Mouse (Mus musculus): ENCODE data around the gene Kcnip1.

The Kcnip1 gene

DNA sequence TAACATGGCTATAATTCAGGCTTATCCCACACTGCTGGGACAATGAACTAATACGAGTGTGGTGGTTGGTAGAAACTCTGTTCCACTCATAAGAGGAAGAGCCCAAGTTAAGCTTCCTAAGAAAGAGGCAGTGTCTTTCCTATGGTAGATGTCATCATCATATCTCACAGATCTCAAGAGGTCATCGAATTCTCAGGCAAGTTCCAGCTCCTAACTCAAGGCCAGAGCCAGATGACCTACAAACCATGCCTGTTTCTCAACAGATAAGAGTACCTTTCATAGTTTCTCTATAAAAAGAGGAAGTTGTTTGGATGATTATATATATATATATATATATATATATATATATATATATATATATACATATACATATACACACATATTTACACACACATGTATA is 6.4 kb downstream of the Kcnip1 start:
- no peak for DNase-seq (ENCODE audit: low spot score)

DNA sequence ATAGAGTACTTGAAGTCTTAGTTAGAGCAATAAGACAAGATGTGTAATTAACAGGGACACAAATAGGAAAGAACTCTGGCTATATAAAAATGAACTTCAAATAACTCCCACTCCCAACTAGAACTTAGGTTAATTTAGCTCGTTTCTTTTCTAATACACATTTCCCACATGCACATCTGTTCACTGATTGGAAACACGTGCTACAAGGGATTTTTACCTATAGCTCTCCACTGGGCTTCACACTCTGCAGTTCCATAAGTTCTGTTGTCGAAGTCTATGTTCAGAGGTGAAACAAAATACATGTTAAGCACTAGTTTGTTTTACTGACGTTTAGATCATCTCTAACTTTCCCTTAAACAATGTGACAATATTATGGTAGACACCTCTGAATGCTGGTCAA is 12.8 kb downstream of the Kcnip1 start:
- DNase-seq (ENCODE audit: low spot score): no peak

DNA sequence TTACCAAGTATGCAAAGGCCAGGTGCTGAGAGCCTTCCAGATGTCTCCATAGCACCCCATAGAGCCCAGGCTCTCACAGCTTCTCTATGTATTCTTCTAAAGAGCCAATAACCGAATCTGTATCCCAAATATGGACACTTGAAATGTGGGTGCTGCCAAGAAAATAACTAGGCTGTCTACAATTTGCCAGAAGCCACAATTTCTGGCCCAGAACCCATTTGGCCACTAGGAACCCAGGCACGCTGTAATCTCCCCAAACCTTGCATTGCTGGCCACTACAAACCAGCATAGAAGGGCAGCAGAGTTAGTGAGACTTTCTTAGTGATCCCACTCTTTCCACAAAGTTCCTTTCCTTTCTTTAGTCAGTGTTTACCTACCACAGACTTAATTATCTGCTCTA is 17.8 kb downstream of the Kcnip1 start:
- DNase-seq (ENCODE audit: low spot score): no peak

DNA sequence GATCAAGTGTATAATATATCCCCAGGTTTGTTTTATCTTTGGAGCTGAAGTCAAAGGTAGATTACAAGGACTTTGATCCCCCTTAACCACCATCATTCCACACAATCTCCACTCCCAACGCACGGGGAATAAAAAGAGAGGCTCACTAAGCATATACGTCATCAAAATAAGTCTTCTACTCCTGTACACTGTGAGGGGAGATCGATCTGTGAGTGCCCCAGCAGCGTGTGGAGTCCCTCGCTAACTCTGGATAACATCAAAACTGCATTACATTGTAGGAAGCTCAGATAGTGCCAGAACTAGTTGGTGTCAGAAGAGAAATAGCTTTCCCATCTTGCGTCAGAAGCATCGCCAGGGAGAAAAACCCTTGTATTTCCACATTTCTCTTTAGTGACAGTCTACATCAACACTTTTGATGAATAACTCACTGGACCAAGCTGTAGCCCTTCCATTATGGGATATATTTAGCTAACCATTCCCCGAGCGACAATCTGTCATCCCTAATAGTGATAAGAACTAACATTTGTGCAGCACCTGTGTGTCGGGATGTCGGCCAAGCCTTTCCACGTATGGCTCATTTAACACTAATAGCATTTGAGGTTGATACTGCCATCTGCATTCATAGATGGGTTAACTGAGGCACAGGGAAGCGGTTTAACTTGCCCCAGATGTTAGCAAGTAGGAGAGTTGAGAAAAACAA is 18.5 kb downstream of the Kcnip1 start:
- DNase-seq (ENCODE audit: low spot score): no peak

DNA sequence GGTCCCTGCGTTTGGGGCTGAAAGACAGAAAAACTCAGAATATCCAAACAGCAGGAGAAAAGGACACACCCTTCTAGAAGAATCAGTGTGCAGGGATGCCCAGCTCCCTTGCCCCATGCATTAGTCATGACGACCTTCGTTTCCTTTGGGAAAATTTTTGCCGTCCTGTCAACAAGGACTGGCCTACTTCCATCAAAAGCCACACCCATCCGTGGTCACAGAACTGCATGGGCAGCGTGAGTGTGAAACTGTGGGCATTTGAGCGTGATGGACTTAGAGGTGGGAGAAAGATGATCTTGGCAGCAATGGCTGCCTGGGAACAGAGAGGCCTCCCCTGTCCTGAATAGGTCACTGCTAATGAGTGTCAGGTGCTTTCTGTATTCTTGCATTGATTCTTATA is 20.8 kb downstream of the Kcnip1 start:
- DNase-seq (ENCODE audit: low spot score): no peak

DNA sequence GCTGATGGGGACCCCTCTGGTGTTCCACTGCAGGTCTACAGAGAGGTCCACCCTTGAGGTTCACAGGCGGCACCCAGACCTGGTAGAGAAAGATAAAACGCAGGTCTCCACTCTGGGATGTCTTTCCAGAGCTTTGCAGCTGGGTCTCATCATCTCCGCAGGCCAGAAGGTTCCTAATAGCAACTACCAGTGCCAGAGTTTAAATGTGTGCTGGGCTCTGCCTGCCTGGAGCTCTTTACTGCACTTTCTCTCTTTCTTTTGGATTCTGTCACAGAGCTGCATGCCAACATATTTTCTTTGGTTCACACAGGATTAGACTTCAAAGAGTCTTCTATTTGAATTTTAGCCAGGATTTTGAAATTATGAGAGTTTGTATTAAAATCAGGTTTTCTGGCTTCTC is 23.8 kb downstream of the Kcnip1 start:
- no peak for DNase-seq (ENCODE audit: low spot score)

DNA sequence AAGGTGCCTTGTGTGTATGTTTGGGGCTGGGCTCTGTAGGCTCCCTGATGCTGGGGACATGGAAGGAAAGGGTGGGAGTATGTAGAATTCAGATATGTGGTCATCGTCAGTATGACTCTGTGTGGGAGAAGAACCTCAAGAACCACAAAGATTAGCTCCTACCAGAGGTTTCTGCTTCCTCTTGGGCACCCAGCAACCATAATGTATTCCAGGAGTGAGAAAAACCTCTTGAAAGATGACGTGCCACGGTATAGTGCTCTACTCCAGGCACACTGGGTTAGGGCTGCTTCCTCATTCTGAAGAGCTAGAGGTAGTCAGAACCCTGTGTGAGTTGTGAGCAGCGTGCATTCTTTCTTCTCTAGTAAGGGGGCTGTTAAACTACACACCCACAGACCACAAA is 25.2 kb downstream of the Kcnip1 start:
- no peak for DNase-seq (ENCODE audit: low spot score)

DNA sequence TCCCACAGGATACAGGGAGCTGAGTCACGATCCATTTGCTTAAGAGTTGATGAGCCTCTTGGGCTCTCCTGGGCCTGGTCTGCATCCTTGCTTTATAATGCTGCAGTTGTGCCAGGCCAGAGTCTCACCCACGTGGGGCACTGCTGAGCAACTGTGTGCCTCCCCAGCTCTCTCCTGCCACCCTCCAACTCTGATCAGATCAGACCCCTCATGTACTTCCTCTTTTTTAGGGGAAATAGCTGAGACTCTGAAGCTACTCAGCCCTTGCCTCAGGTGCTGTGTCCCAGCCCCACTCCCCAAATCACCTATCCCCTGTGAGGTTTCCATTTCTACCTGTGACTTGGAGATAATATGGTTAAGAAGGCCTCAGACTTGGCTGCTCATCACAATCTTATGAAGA is 27.6 kb downstream of the Kcnip1 start:
- no peak for DNase-seq (ENCODE audit: low spot score)

DNA sequence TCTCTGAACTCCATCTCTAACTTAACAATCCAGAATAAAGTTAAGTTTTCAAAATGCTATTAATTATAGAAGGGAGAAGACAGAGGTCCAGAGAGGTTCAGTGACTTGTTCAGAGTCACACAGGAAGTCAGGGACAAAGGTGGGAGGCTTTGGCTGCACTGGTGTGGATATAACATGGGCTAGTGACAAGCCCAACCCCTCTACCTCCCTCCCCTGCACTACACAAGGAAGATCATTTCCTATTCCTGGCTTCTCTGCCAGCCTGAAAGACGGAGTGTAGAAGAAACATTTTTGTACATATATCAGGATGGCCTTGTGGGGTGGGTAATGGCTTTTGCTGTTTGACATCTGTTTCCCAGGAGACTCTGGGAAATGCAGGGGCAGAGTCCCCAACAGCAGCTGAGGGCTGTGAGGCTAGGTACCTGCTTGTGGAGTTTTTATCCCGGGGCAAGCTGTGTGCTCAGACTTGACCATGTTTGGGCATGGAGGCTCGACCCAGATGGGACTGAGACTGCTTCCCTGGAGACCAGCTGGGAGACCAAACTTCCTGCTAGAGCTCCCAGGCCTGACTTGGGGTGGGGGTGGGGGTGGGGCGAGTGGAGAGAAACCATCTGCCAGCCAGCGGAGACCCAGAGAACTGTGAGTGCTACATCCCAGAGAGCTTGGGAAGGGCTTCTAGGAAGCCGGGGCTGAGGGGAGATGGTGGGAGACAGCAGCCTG is 30.1 kb downstream of the Kcnip1 start, which contains the start of gene Kcnmb1:
TSS of gene Kcnmb1 (plus strand) at position 326 of the 720 bp plus-strand sequence.
- no peak for DNase-seq (ENCODE audit: low spot score)

DNA sequence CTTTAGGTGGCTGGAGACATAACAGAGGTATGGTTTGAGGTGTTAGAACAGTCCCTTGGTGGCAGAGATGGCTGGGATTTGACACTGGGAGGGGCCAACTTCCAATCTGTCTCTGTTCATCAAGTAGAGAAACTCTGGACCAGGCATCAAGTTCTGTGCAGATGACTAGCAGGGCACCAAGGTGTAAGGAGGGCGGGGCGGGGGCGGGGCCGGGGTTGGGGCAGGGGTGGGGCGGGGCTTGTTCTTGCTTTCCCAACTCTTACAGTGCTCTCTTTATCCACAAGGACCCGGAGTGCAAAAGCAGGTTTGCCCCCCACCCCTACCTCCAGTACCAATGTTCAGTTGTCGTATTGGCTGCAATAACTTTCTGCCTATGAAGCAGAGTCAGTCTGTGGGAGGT is 30.8 kb downstream of the Kcnip1 start:
- DNase-seq (ENCODE audit: low spot score): no peak

DNA sequence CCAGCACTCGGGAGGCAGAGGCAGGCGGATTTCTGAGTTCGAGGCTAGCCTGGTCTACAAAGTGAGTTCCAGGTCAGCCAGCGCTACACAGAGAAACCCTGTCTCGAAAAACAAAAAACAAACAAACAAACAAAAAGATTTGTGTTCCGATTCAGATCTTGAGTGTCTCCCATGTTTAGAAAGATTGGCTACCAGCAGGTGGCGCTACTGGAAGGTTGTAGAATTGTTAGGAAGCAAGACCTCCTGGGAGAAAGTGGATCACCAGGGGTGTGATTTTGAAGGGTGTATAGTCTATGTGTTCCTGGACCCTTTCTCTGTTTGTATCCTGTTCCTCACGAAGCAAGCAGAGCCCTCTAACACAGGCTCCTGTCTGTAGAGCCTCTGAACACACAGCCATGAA is 34.2 kb downstream of the Kcnip1 start:
- DNase-seq (ENCODE audit: low spot score): no peak

DNA sequence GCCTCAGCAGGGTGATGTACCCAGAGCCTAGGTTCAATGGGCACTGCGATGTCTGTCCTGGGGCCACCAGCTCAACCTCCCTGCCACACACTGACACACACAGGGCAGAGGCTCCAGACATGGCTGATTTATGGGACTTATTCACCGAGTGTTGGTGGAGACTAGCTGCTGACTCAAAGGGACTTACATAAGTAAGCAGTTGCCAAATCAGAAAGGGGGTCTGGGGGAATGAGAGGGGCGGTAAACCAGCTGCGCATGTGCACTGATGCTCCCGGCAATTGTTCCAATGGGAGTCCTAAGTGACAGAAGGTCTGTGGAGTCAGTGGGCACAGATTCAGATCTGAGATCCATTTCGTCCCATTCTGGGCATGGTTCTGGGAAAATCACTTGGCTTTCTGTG is 35.4 kb downstream of the Kcnip1 start:
- DNase-seq (ENCODE audit: low spot score): no peak

DNA sequence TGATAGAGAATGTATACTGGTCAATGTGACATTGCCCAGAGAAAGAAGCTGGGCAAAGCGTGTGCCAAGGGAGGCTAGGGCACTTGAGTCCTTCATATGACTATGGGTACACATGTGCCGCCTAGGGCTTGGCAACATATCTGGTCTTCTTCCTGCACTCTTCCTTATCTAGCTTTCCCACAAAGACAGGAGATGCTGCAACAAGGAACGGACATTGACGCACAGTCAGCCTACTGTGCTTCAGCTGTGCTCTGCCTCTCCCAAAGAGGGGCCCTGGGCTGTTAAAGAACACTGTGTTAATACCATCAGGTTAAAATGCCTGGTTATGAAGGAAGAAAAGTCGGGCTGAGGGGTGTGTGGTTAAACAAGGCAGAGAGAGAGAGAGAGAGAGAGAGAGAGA is 36.3 kb downstream of the Kcnip1 start:
- DNase-seq (ENCODE audit: low spot score): no peak

DNA sequence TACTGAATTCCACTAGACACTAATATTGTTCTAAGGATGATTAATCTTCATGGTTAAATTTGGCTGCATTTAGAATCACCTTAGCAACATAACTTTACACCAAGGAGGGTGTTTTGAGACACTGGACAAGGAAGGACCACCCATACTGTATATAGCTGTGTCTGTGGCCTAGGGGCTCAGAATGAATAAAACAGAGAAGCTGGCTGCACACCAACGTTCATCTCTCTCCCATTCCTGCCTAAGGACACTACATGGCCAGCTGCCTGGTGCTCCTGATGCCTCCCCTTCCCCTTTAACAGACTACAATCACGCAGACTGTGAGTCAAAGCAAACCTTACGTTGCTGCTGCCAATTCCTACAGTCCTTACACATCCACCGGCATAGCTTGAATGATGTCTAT is 37.0 kb downstream of the Kcnip1 start:
- DNase-seq (ENCODE audit: low spot score): no peak

DNA sequence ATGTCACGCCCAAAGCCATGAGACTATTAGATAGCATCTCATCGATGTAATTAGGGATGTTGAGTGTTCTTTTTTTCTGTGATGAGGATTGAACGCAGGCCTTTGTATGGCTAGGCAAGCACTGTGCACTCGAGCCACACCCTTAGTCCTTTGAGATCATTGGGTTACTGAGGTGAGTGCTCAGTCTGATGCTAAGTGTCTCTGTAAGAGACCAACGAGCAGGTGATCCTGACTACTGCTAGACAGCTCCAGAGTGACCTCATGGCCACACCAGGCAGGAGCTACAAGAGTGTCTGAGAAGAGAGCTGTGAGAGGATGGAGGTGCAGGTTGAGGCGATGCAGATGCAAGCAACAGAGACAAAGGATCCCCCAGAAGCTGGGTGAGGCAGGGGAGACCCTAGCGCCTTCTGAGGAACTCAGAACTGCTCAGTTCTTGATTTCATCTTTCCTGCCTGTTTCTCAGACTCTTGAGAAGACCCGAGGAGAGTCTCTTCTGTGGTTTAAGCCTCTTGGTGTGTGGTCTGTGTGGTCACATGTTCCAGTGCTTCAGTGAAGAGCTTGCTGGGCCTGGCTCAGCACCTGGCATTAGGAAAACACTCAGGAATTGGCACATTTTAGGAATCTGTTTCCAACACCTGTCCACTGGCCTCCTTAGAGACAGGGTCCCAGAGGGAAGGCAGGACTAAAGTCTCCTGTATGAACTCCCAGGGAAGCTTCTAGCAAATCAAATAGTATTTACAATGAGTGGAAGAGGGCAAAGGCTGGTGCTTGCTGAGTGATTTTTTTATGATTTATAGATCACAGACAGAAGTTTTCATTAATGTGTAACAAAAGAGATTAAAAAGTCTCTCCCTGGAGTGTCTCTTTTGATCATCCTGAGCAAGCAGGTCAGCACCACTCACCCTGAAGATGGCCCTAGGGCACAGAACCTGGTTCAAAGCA is 41.0 kb downstream of the Kcnip1 start:
- no peak for DNase-seq (ENCODE audit: low spot score)

DNA sequence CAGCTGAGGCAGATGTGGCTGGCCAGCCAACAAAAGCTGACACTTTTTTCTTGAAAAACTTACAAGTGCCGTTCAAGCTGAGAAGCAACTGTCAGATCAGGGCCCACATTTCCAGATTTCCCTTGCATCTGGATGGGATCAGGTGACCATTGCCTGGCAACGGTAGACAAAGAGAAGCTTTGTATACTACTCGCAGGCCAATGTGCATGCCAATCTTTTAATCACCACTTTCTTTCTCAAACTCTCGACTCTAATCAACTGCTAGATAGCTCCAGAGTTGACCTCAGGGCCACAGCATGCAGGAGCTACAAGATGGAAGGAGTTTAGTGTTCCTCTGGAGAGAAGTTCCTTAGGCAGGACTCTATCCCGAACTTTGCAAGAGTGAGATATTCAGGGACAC is 41.8 kb downstream of the Kcnip1 start:
- DNase-seq (ENCODE audit: low spot score): no peak

DNA sequence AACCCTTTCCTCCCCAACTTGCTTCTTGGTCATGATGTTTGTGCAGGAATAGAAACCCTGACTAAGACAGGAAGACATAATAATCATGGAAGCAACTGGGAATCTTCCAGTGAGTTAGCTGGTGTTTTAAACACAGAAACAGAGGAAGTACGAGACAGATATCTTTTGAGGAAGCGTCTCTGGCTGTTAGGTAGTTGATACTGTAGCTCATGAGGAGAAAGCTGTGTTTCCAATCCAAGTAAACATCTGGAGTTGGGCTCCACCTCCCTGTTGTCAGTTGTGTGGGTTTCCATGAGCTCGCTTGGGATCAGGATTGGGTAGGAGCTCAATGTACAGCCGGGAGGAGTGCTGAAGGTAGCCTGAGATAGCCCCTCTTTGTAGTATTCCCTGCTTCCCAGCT is 46.5 kb downstream of the Kcnip1 start:
- DNase-seq (ENCODE audit: low spot score): no peak

DNA sequence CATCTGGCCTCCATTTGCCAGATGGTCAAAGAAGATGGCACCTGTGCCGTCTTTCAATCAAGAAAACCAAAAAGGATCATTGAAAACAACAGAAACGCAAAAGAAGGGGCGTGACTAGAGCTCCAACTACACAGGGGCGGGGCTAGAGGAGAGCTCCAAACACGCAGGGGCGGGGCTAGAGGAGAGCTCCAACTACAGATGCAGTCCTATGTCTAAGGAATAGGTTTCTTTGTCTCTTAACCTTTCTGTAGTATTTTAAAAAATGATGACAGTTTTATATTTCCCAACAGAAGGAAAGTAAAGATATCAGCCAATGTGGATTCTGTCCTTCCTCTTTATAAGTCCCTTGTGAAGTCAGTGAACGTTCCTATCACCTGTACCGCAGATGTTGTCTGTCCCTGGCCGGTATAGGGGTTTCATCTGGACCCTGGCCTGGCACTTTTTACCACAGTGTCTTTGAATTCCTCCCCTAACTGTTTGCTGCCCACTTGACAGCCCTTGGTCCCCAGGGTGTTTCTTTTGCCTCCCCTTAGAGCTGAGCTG is 48.1 kb downstream of the Kcnip1 start:
- no peak for DNase-seq (ENCODE audit: low spot score)

DNA sequence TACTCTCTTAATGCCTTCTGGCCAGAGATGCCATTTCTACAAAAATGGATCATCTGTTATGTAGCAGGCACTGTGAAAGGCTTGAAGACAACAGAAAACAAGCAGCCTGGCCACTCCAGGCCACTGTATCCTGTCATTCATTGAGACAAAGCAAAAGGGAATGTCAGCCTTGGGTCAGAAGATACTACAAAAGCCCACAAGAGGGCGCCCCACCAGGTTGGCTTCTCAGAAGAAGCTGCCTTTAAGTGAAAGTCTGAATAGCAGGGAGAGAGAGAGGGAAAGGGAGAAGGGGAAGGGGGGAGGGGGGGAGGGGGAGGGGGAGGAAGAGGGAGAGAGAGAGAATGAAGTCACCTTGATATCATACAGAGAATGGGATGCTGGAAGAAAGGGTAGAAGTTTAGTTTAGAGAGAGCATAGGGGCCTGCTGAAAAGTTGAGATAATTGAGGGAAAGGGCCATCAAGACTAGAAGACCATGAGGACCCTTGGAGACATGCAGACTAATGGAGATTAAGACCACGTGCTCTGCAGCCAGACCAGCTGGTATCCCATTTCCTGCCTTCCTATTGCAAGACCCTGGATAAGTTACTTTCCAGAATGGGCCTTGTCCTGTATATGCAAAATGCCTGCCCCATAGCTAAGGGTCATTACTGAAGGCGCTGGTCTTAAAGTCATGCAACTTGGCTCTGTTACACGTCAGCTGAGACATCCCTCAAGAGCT is 48.7 kb downstream of the Kcnip1 start:
- no peak for DNase-seq (ENCODE audit: low spot score)

DNA sequence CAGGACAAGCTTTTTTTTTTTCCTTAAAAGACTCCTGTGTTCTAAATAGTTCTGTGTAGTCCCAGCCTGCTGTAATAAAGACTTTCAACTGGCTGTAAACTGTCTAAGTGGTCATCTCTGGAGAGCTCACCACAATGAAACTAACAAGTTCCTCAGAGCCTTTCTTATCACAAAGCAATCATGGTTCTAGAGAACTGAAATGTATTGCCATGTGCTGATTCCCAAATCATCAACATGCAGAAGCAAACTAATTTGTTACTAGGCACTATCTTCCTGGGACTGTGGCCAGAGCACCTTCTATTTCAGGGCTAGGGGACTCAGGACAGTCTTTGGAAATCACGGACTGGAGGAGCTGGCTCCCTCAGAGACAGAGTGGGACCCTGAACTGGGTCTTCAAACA is 49.4 kb downstream of the Kcnip1 start:
- DNase-seq (ENCODE audit: low spot score): no peak

DNA sequence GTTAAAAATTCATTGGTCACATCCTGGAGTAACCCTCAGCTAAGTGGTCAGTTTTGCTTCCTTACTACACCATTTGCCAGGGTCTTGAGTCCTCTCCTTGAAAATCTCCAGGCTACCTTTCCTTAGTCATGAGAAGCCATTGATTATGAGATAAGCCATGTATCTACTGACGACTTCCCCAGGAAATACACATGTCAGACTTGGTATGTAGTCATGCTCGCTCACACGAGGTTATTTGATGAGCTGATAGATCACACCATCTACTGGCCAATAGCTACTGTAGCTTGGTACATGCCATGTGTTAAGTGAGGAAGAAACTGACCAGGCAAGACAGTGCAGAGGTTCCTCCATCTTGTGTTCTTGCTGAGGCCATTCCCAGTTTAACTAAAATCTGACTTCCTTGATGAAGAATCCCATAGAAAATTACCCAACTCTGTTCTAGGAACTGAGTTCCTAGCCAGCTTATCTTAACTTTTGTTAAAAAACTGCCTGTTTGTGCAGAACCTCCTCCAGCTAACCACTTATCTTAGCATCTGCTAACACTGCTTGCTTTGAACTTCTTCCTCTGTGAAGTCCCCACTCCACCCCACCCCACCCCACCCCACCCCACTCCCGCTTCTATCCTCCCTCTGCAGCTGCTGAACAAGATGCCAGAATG is 53.4 kb downstream of the Kcnip1 start:
- no peak for DNase-seq (ENCODE audit: low spot score)

Measured in MN1 (cell line).